Mouse (Mus musculus) adrenal gland, adult (tissue): Measurements from ENCODE around the gene Cmtm6.
A peak's percentile ranks its signal among the peaks of the same experiment; 100 is the strongest.

Source experiments
- DNase-seq, 2 experiments: peaks; one replicate each; pipeline ENCODE4 v3.0.0; 2022 to 2023; ENCODE audit warnings: low spot score in 1 of 2; ENCODE audit not compliant: inconsistent age in 2 of 2

The Cmtm6 gene

GRCm38 (mm10) chr9:114729911-114730805 is 758 bp upstream of the Cmtm6 start:
- peak; percentile 44 to 72 for DNase-seq

GRCm38 (mm10) chr9:114731871-114732682 is 1.2 kb downstream of the Cmtm6 start:
- DNase-seq: peak in 1 of 2 experiments; percentile 73

- no peak for DNase-seq
Observed at GRCm38 (mm10) chr9:114733238-114733637, 2.3 kb downstream of the Cmtm6 start.

GRCm38 (mm10) chr9:114736442-114736841 is 5.5 kb downstream of the Cmtm6 start:
- DNase-seq: peak; percentile 42 to 77

- peak in 1 of 2 experiments; percentile 28 for DNase-seq
Observed at GRCm38 (mm10) chr9:114740336-114740735, 9.4 kb downstream of the Cmtm6 start.

- peak in 1 of 2 experiments; percentile 28 for DNase-seq
Observed at GRCm38 (mm10) chr9:114742731-114743130, 11.8 kb downstream of the Cmtm6 start.

GRCm38 (mm10) chr9:114745163-114745562 is 14.2 kb downstream of the Cmtm6 start:
- DNase-seq: peak in 1 of 2 experiments; percentile 15

GRCm38 (mm10) chr9:114745654-114746053 is 14.7 kb downstream of the Cmtm6 start:
- no peak for DNase-seq

GRCm38 (mm10) chr9:114747012-114747411 is 16.1 kb downstream of the Cmtm6 start:
- DNase-seq: peak in 1 of 2 experiments; percentile 14

GRCm38 (mm10) chr9:114747466-114747865 is 16.6 kb downstream of the Cmtm6 start:
- DNase-seq: no peak

GRCm38 (mm10) chr9:114751582-114751981 is 20.7 kb downstream of the Cmtm6 start:
- DNase-seq: no peak

GRCm38 (mm10) chr9:114752311-114752710 is 21.4 kb downstream of the Cmtm6 start:
- no peak for DNase-seq

GRCm38 (mm10) chr9:114752863-114753484 is 22.1 kb downstream of the Cmtm6 start:
- peak; percentile 95 to 98 for DNase-seq

- DNase-seq: no peak
Observed at GRCm38 (mm10) chr9:114758272-114758671, 27.4 kb downstream of the Cmtm6 start.

- no peak for DNase-seq
Observed at GRCm38 (mm10) chr9:114758801-114759200, 27.9 kb downstream of the Cmtm6 start.

GRCm38 (mm10) chr9:114759886-114760285 is 29.0 kb downstream of the Cmtm6 start:
- no peak for DNase-seq

- DNase-seq: no peak
Observed at GRCm38 (mm10) chr9:114760353-114760752, 29.4 kb downstream of the Cmtm6 start.

- no peak for DNase-seq
Observed at GRCm38 (mm10) chr9:114761848-114762247, 30.9 kb downstream of the Cmtm6 start.

GRCm38 (mm10) chr9:114763341-114763740 is 32.4 kb downstream of the Cmtm6 start:
- DNase-seq: peak in 1 of 2 experiments; percentile 53

GRCm38 (mm10) chr9:114767030-114767429 is 36.1 kb downstream of the Cmtm6 start:
- peak; percentile 64 to 74 for DNase-seq

GRCm38 (mm10) chr9:114767507-114767906 is 36.6 kb downstream of the Cmtm6 start:
- no peak for DNase-seq
